Mouse (Mus musculus): ENCODE results near the gene Gna12. TPM values are rescaled to one million over a fixed set of nuclear protein-coding genes. Genes with fewer than 3 reads are reported as not detected.

Gene Gna12
- total RNA-seq, 2 experiments from 2014 or later = 106 to 124 TPM

DNA sequence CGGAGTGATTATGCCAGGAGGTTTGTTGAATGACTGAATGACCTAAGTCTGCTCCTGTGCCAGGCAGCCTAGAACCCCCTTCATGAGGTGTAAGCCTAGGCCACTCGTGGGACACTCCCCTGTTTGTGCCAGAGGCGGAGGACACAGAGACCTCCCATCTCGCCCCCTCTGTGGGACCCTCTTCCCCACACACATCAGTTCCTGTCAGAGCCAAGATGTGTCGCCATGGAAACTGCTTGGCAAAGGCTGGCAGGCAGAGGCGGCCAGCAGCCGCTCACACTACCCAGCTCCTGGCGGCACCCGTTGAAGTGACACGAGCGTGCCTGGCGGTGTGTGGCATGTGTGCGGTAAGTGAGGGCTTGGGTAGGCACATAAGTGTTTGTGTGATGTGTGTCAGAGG, 106.4 kb downstream of the Gna12 start, which contains the start of gene Amz1:
Gene Amz1, plus strand, starts transcription at position 306 of the 400 bp plus-strand sequence.
- DNase-seq (ENCODE audit: low spot score in 2 of 2) = no peak

DNA sequence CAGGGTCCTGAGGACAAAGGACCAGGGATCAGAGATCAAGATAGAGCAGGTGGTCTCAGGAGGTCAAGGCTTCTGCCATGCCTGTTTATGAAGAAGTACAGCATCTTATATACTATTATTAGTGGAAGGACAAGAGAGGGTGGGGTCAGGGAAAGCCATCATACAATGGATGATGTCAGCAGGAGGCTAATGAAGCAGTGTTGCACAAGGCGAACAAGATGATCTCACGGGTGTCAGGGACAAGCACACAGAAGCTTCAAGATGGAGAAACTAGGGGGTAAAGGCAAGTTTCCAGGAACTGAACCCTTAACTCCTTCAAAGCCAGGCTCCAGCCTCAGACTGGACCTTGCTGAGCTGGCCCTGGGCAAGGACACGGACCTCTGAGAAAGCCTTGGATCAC, 108.1 kb downstream of the Gna12 start:
- no peak for DNase-seq (ENCODE audit: low spot score in 2 of 2)

DNA sequence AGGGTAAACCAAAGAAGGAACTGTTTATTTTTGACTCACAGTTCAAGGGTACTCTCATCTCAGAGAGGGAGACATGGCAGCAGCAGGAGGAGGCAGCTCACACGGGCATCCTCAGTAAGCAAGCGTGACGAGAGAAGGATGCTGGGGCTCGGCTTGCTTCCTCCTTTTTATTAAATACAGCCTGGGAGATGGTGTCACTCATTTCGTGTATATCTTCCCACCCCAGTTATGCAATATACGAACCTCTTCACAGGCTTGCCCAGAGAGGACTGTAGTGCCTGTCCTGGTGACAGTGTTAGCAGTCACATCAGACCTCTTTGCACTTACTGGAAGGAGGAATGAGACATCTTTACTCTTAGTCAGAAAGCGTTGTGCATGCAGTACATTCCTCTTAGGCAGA, 109.5 kb downstream of the Gna12 start:
- DNase-seq (ENCODE audit: low spot score in 2 of 2) = no peak

DNA sequence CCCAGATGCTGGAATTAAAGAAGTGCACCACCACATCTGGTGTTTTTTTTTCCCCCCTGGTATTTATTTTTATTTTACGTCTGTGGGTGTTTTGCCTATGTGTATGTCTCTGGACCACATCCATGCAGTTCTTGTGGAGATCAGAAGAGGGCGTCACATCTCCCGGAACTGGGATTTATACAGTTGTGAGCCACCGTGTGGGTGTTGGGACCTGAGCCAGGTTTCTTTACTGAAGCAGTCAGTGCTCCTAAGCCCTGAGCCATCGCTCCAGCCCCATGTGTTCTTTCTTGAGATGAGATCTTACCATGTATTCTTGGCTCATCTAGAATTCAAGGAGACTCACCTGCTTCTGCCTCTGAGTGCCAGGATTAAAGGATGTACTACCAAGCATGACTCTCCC, 119.2 kb downstream of the Gna12 start:
- DNase-seq (ENCODE audit: low spot score in 2 of 2) = no peak

DNA sequence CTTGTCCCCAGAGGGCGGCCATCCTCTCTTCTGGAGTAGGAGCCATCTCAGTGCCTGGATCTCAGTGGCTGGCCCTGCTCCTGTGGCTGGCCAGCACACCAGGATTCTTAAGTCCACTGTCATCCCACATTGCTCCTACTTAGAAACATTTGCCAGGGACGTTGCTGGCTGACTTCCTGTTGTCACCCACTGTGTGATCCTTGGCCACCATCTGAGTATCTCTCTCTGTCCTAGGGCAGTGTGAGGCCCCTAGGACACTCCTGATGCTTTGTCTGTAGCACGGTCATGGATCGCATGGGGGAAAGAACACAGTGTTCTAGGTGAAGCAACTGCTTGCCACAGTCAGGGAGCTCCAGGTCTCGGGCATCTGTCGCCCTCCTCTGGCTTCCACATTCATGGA, 119.9 kb downstream of the Gna12 start:
- DNase-seq (ENCODE audit: low spot score in 2 of 2) = no peak

Other genes with a start within 250 kb of the Gna12 start
- gene Lfng, start 223.1 kb downstream of the Gna12 start, total RNA-seq (2021) = 10 to 100 TPM in 1 of 2 experiments, 1 to 10 TPM in 1; 9.8 to 12.3 TPM
- 10 to 100 TPM; 26.5 to 70.6 TPM for gene Ttyh3, start 181.4 kb downstream of the Gna12 start, total RNA-seq (2021)
- gene Iqce, start 128.1 kb downstream of the Gna12 start, total RNA-seq (2021) = 10 to 100 TPM; 11.4 to 14.3 TPM
- gene Brat1, start 125.4 kb downstream of the Gna12 start, total RNA-seq (2021) = 10 to 100 TPM; 12.7 to 14.9 TPM
- 1 to 10 TPM in 1 of 2 experiments, under 1 TPM in 1; 0.17 to 1.5 TPM for gene Amz1, start 106.3 kb downstream of the Gna12 start, total RNA-seq (2021)
- gene Card11, start 170.2 kb upstream of the Gna12 start, total RNA-seq (2021) = 1 to 10 TPM in 1 of 2 experiments, under 1 TPM in 1; 0.66 to 1.2 TPM